Mouse (Mus musculus): ENCODE data around the gene Flrt1. TPM values are rescaled to one million over a fixed set of nuclear protein-coding genes. Genes with fewer than 3 reads are reported as not detected.
A peak's percentile ranks its signal among the peaks of the same experiment; 100 is the strongest.

The Flrt1 gene
- polyA plus RNA-seq, 1 experiment: 0.59 TPM

GRCm38 (mm10) chr19:7072221-7072620 lies 33.3 kb downstream of the Flrt1 start:
- no peak overlapping the region for H3K4me3 ChIP-seq (ENCODE audit: insufficient read depth, low read depth, low read length)
- H3K27ac ChIP-seq (replicated peaks; ENCODE audit: low read depth, low read length): no peak overlapping the region
- no peaks in the 10 kb centered on the region for H3K4me1 ChIP-seq (ENCODE audit: control insufficient read depth, insufficient read depth, insufficient read length, low read length)

- H3K27ac ChIP-seq (replicated peaks; ENCODE audit: low read depth, low read length): no peak overlapping the region
- no peaks in the 10 kb centered on the region for H3K4me1 ChIP-seq (ENCODE audit: control insufficient read depth, insufficient read depth, insufficient read length, low read length)
- H3K4me3 ChIP-seq (ENCODE audit: insufficient read depth, low read depth, low read length): no peak overlapping the region
These were observed 34.8 kb downstream of the Flrt1 start for GRCm38 (mm10) chr19:7070775-7071174.

GRCm38 (mm10) chr19:7069781-7070763 lies 35.5 kb downstream of the Flrt1 start:
- no peak overlapping the region for H3K4me3 ChIP-seq (ENCODE audit: insufficient read depth, low read depth, low read length)
- H3K27ac ChIP-seq (replicated peaks; ENCODE audit: low read depth, low read length): no peak overlapping the region
- no peaks in the 10 kb centered on the region for H3K4me1 ChIP-seq (ENCODE audit: control insufficient read depth, insufficient read depth, insufficient read length, low read length)

- H3K27ac ChIP-seq (replicated peaks; ENCODE audit: low read depth, low read length): no peak overlapping the region
- no peaks in the 10 kb centered on the region for H3K4me1 ChIP-seq (ENCODE audit: control insufficient read depth, insufficient read depth, insufficient read length, low read length)
- no peak overlapping the region for H3K4me3 ChIP-seq (ENCODE audit: insufficient read depth, low read depth, low read length)
These were observed 36.6 kb downstream of the Flrt1 start for GRCm38 (mm10) chr19:7068661-7069531.

GRCm38 (mm10) chr19:7068136-7068535 lies 37.4 kb downstream of the Flrt1 start:
- H3K4me3 ChIP-seq (ENCODE audit: insufficient read depth, low read depth, low read length): no peak overlapping the region
- H3K4me1 ChIP-seq (ENCODE audit: control insufficient read depth, insufficient read depth, insufficient read length, low read length): no peaks in the 10 kb centered on the region
- H3K27ac ChIP-seq (replicated peaks; ENCODE audit: low read depth, low read length): no peak overlapping the region

- Histone ChIP-seq H3K4me1 (ENCODE audit: control insufficient read depth, insufficient read depth, insufficient read length, low read length) (no peaks in the 10 kb centered on the region), H3K4me3 (ENCODE audit: insufficient read depth, low read depth, low read length) (no peak overlapping the region), H3K27ac (replicated peaks; ENCODE audit: low read depth, low read length) (no peak overlapping the region)
These were observed 38.0 kb downstream of the Flrt1 start for GRCm38 (mm10) chr19:7067344-7068050.

- H3K4me3 ChIP-seq (ENCODE audit: insufficient read depth, low read depth, low read length): no peak overlapping the region
- H3K4me1 ChIP-seq (ENCODE audit: control insufficient read depth, insufficient read depth, insufficient read length, low read length): no peaks in the 10 kb centered on the region
- no peak overlapping the region for H3K27ac ChIP-seq (replicated peaks; ENCODE audit: low read depth, low read length)
These were observed 38.6 kb downstream of the Flrt1 start for GRCm38 (mm10) chr19:7066828-7067342.

GRCm38 (mm10) chr19:7066034-7066827 lies 39.3 kb downstream of the Flrt1 start:
- Histone ChIP-seq H3K4me3 (ENCODE audit: insufficient read depth, low read depth, low read length) (no peak overlapping the region), H3K4me1 (ENCODE audit: control insufficient read depth, insufficient read depth, insufficient read length, low read length) (no peaks in the 10 kb centered on the region), H3K27ac (replicated peaks; ENCODE audit: low read depth, low read length) (no peak overlapping the region)

GRCm38 (mm10) chr19:7064571-7064970 lies 41.0 kb downstream of the Flrt1 start:
- H3K4me1 ChIP-seq (ENCODE audit: control insufficient read depth, insufficient read depth, insufficient read length, low read length): no peaks in the 10 kb centered on the region
- H3K27ac ChIP-seq (replicated peaks; ENCODE audit: low read depth, low read length): no peak overlapping the region
- no peak overlapping the region for H3K4me3 ChIP-seq (ENCODE audit: insufficient read depth, low read depth, low read length)

GRCm38 (mm10) chr19:7062916-7063315 lies 42.6 kb downstream of the Flrt1 start:
- H3K27ac ChIP-seq (replicated peaks; ENCODE audit: low read depth, low read length): no peak overlapping the region
- no peaks in the 10 kb centered on the region for H3K4me1 ChIP-seq (ENCODE audit: control insufficient read depth, insufficient read depth, insufficient read length, low read length)
- H3K4me3 ChIP-seq (ENCODE audit: insufficient read depth, low read depth, low read length): no peak overlapping the region

- Histone ChIP-seq H3K4me1 (ENCODE audit: control insufficient read depth, insufficient read depth, insufficient read length, low read length) (no peaks in the 10 kb centered on the region), H3K27ac (replicated peaks; ENCODE audit: low read depth, low read length) (no peak overlapping the region), H3K4me3 (ENCODE audit: insufficient read depth, low read depth, low read length) (no peak overlapping the region)
These were observed 43.4 kb downstream of the Flrt1 start for GRCm38 (mm10) chr19:7062110-7062509.

GRCm38 (mm10) chr19:7058541-7058940 lies 47.0 kb downstream of the Flrt1 start:
- H3K4me3 ChIP-seq (ENCODE audit: insufficient read depth, low read depth, low read length): no peak overlapping the region
- no peaks in the 10 kb centered on the region for H3K4me1 ChIP-seq (ENCODE audit: control insufficient read depth, insufficient read depth, insufficient read length, low read length)
- H3K27ac ChIP-seq (replicated peaks; ENCODE audit: low read depth, low read length): no peak overlapping the region

GRCm38 (mm10) chr19:7057722-7058207 lies 47.8 kb downstream of the Flrt1 start:
- H3K4me3 ChIP-seq (ENCODE audit: insufficient read depth, low read depth, low read length): peak overlapping the region; percentile 72
- H3K27ac ChIP-seq (replicated peaks; ENCODE audit: low read depth, low read length): no peak overlapping the region
- no peaks in the 10 kb centered on the region for H3K4me1 ChIP-seq (ENCODE audit: control insufficient read depth, insufficient read depth, insufficient read length, low read length)

GRCm38 (mm10) chr19:7057126-7057721 lies 48.3 kb downstream of the Flrt1 start:
- peak overlapping the region; percentile 72 for H3K4me3 ChIP-seq (ENCODE audit: insufficient read depth, low read depth, low read length)
- H3K27ac ChIP-seq (replicated peaks; ENCODE audit: low read depth, low read length): no peak overlapping the region
- H3K4me1 ChIP-seq (ENCODE audit: control insufficient read depth, insufficient read depth, insufficient read length, low read length): no peaks in the 10 kb centered on the region

All from brown adipose tissue, adult 24 weeks (tissue).